Mouse (Mus musculus) brain, embryonic 14.5 days (tissue): ENCODE results near the gene Fmnl2.
A peak's percentile ranks its signal among the peaks of the same experiment; 100 is the strongest.

Source experiments
- CTCF ChIP-seq: fragments of 200-500 bp; IDR thresholded peaks from 2 replicates; pipeline ENCODE4 v1.5.1; 2012; ENCODE audit warnings: inconsistent platforms, mild to moderate bottlenecking, moderate library complexity, borderline replicate concordance; ENCODE audit not compliant: insufficient read depth, insufficient read length; ENCODE audit errors: extremely low read depth
- POLR2A ChIP-seq: fragments of 200-500 bp; IDR thresholded peaks from 2 replicates; pipeline ENCODE4 v1.6.1; 2012; ENCODE audit warnings: mild to moderate bottlenecking, inconsistent platforms, borderline replicate concordance; ENCODE audit not compliant: poor library complexity, insufficient read depth, insufficient read length, severe bottlenecking; ENCODE audit errors: extremely low read depth

DNA sequence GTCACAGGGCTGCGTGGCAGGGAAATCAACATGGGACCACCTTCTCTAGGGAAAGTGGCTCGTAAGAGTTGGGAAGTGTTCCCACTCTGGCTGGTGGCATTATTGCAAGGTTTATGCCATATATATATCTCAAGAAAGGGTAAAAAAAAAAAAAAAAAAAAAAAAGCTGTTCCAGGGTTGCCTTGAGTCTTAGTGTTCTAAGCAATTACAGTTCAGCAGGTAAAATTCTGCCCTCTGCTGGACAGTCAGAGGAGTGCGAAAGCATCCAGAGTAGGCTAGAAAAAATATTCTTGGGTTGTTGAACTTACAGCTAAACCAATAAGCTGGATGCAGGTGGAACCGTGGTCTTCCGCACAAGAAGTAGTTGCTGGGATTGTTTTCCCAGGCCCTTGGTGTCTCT is 264.1 kb downstream of the Fmnl2 start:
- TF ChIP-seq CTCF, result peak; percentile 73; the same call in 1 of the 2 replicates
- no peak for TF ChIP-seq POLR2A
